Mouse (Mus musculus) heart, postnatal 25 days (tissue): Measurements from ENCODE around the gene Pnkd. TPM values are rescaled to one million over a fixed set of nuclear protein-coding genes. Genes with fewer than 3 reads are reported as not detected.
A peak's percentile ranks its signal among the peaks of the same experiment; 100 is the strongest.
"Not testable (repeated sequence)": the region's sequence is repeated elsewhere in the genome, so short reads cannot be mapped to it uniquely, and the experiment has no call there.

Experiments used
- DNase-seq: peaks from one replicate; pipeline ENCODE4 v3.0.0; 2022; ENCODE audit warnings: low spot score
- intact Hi-C: fragments of 180-260 bp; cut with DNase I; formaldehyde crosslinking; loops from one replicate; pipeline ENCODE4 v1.15.1; 2025
- microRNA-seq: library from miRNA; unstranded; fragments of <30 nt; microRNA quantifications from one replicate; pipeline ENCODE4 v1.2.0, GENCODE M21; 2022
- total RNA-seq, 2 experiments: library from RNA; stranded (reverse); gene quantifications; 2 replicates each; pipeline ENCODE4 v1.2.3; 2021

Pnkd gene
- total RNA-seq, 2 experiments from 2014 or later: 160 to 161 TPM

DNA sequence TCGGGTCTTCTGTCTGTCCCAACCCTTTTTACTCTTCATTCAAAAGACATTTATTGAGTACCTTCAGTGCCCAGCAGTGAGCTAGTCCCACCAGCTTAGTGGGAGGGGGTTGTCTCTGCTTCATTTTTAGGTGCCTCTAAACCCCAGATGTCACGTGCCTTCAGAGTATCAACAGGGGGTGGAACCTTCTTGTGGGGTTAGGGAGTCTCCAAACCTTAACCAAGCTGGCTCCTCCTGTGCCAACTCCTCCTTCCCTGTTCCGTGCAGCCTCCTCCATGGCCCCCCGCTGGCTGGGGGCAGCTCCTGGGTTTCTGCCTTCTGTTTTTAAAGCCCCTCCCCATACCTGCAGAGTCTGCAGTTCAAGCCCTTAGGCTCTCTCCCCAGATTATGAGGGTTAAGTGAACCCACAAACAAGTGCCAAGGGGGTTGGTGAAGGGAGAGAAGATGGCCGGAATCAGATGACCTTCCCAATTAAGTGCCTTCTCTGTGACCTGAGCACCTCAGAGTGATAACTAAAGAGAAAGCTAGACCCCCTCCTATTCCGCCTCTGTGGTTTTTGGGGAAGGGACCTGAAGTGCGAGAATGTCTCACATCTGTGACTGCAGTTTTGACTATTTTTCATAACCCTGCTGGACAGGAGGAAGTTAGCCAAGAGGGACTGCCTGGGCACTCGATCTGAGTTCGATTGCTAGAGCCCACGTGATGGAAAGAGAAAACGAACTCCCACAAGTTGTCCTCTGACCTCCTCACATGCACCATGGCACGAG is 111.9 kb downstream of the Pnkd start:
- intact Hi-C loops, DNase-seq: not testable (repeated sequence)

DNA sequence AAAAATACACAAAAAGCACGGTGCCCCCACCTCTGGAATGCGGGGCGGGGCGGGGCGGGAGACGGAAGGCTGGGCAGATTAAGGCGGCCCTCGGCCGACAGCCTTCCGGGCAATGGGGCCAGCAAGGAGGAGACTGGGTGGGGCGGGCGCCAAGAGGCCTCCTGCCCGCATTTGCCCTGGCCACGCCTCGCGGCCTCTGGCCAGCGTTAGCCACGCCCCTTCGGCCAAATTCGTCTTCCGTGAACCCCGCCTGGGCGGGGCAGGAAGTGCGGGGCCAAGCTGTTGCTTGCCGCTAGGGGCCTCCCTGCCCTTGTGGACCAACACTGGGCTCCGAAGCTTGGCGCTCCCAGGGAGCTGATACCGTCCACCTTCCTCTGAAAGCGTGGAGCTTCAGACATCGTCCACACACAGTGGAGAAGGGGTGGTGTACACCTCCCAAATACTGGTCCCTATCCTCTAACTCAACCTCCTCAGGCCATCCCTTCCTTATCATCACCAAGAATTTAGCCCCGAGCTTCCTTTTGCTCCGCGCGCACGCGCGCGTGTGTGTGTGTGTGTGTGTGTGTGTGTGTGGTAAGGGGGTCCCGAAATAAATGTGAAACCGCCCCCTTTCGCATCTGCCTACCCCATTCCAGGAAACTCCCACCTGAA is 112.7 kb downstream of the Pnkd start:
- DNase-seq: peak; percentile 99
- intact Hi-C loops: no loop called here

DNA sequence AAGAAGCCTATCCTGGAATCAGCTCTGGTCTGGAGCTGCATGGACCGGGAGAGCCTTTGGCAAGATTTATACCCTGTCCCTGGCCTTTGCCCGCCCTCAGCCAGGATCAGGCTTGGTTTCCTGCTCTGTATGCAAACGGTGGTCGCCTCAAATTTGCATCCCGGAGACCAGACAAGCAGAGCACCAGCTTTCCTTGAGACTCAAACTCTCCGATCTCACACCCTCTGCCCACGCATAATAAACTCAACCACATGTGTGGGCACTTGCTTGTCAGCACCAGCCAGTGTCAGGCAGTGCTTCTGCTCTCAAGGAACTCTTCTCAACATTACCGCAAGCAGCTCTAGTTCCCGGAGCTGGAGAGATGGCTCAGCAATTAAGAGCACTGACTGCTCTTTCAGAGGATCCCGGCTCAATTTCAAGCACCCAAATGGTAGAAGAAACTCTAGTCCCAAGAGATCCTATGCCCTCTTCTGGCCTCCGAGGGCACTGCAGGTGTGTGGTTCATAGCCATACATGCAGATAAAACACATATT is 113.3 kb downstream of the Pnkd start:
- intact Hi-C loops: loop anchor here (2.0 kb wide), 1 partner anchor 55 kb away; no protein-coding TSS in a partner anchor
- DNase-seq: peak; percentile 44

DNA sequence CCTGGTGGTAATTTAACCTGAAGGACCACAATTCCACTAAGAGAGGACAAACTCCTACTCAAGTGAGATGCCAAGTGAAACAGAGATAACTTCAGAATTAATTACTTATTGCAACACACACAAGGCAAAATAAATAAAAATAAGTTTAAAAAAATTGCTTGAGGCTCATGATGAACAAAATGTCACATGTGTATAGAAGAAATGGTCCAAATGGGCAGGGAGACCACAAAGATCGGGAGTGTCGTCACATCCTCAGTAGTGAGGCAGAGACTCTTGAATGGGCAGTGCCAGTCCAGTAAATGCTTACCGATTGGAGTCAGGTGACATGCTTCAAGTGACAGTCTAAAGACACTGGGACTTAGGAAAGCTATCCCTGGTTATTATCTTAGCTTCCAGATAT is 115.8 kb downstream of the Pnkd start:
- intact Hi-C loops: no loop called here
- DNase-seq: no peak

DNA sequence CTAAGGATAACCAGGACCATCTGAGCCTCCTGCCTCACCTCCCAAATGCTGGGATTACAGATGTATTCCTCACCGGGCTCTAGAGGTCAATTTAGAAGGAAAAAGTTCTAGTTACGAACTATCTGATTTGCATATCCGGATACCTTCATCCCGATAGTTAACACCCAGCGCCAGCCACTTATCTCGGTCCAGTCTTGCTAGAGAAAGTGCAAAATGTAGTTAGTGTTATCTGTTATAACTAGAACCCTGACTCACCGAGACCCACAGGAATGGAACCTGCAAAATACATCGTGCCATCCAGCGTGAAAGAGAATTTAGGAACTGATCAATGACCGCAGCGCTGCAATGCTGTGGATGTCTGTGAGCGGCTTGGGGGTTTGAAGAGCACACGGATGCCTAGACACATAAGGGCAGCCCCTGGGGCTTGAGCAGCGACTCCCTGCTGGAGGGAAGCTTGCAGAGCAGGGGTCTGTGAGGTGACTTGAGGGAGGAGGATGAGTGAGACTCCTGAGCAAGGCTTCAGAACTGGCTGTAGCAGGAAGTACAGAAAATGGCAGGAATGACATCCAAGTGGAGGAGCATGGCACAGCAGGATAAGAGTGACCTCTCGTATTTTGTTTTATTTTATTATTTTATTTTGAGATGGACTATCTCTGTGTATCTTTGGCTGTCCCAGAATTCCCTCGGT is 116.4 kb downstream of the Pnkd start:
- intact Hi-C loops: no loop called here
- no peak for DNase-seq

Small RNA genes lying within 50 kb of the gene (microRNA-seq; reads per million reads assigned to microRNA genes)
- gene Mir26b: 27,739 reads per million, percentile 97 among the genes with 10 or more reads in this experiment

Other genes with a start within 250 kb of the Pnkd start
- 100 to 1,000 TPM; 679 to 701 TPM for gene Tns1, start 160.5 kb upstream of the Pnkd start, total RNA-seq
- gene Rufy4, start 159.4 kb upstream of the Pnkd start, total RNA-seq: 1 to 10 TPM; 1.1 to 1.5 TPM
- gene Cxcr2, start 130.9 kb upstream of the Pnkd start, total RNA-seq: under 1 TPM; 0.10 to 0.11 TPM
- not detected for gene Cxcr1, start 90.3 kb upstream of the Pnkd start, total RNA-seq
- 100 to 1,000 TPM; 134 to 140 TPM for gene Arpc2, start 48.8 kb upstream of the Pnkd start, total RNA-seq
- not detected for gene Gpbar1, start 6.4 kb upstream of the Pnkd start, total RNA-seq
- gene Aamp, start 192 bp upstream of the Pnkd start, total RNA-seq: 10 to 100 TPM; 87.5 to 94.8 TPM
- 10 to 100 TPM; 38.4 to 41.5 TPM for gene Tmbim1, start 20.7 kb downstream of the Pnkd start, total RNA-seq
- gene Catip, start 77.2 kb downstream of the Pnkd start, total RNA-seq: under 1 TPM; 0.18 to 0.28 TPM
- gene Slc11a1, start 90.3 kb downstream of the Pnkd start, total RNA-seq: 1 to 10 TPM; 2.5 to 3.2 TPM
- 100 to 1,000 TPM; 123 to 139 TPM for gene Ctdsp1, start 106.6 kb downstream of the Pnkd start, total RNA-seq
- 1 to 10 TPM in 1 of 2 experiments, under 1 TPM in 1; 0.57 to 1.0 TPM for gene Vil1, start 124.4 kb downstream of the Pnkd start, total RNA-seq
- 10 to 100 TPM; 12.5 to 14.7 TPM for gene Cnot9, start 221.1 kb downstream of the Pnkd start, total RNA-seq